Mouse (Mus musculus): ENCODE measurements around the gene Plekhb1.

- TF ChIP-seq CTCF (IDR thresholded peaks at IDR 0.05; ENCODE audit: low read depth) (no peak), EP300 (optimal IDR thresholded peaks at IDR 0.05) (no peak)
Observed at GRCm38 (mm10) chr7:100658093-100658578, 4.1 kb downstream of the Plekhb1 start.
